Mouse (Mus musculus): ENCODE measurements around the gene Kif1c.

DNA sequence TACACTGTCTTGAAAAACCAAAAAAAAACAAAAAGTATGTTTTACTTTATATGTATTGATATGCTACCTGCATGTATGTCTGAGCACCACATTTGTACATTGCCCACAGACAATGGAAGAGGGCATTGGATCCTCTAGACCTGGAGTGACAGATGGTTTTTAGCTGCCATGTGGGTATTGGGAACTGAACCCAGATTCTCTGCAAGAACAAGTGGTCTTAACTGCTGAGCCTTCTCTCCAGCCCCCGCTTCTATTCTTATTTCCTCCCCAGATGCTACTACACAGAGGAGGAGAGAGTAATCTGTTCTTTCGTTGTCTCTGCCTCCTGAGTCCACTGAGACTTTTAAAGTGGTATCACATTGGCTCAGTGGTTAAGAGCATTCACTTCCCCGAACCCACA lies 6.8 kb upstream of the Kif1c start:
- no peak for TF ChIP-seq TAL1 (IDR thresholded peaks at IDR 0.05; ENCODE audit: low read length)
- TF ChIP-seq GATA1 (IDR thresholded peaks at IDR 0.05; ENCODE audit: low read length), result no peak
